Mouse (Mus musculus) testis, adult 2 months (tissue): ENCODE data around the gene Araf. TPM values are rescaled to one million over a fixed set of nuclear protein-coding genes. Genes with fewer than 3 reads are reported as not detected.
"Not testable (repeated sequence)": the region's sequence is repeated elsewhere in the genome, so short reads cannot be mapped to it uniquely, and the experiment has no call there.

Experiments
- H3K27ac ChIP-seq: fragments of 200-500 bp; 2 replicates; pipeline ENCODE4 v1.5.1; 2012; ENCODE audit warnings: low read depth, low read length; ENCODE audit not compliant: control insufficient read depth, insufficient read depth
- H3K27me3 ChIP-seq: fragments of 200-500 bp; 2 replicates; pipeline ENCODE4 v1.6.1; 2012; ENCODE audit warnings: mild to moderate bottlenecking, low read length, moderate library complexity; ENCODE audit not compliant: control insufficient read depth, insufficient read depth
- H3K36me3 ChIP-seq: fragments of 200-500 bp; 2 replicates; pipeline ENCODE4 v1.6.1; 2012; ENCODE audit warnings: mild to moderate bottlenecking, low read length; ENCODE audit not compliant: control insufficient read depth, insufficient read depth
- H3K4me1 ChIP-seq: fragments of 200-500 bp; 2 replicates; pipeline ENCODE4 v1.6.1; 2012; ENCODE audit warnings: low read length; ENCODE audit not compliant: control insufficient read depth, insufficient read depth
- H3K4me3 ChIP-seq: fragments of 200-500 bp; 2 replicates; pipeline ENCODE4 v1.5.1; 2012; ENCODE audit warnings: low read depth, mild to moderate bottlenecking, low read length, moderate library complexity, mixed read lengths; ENCODE audit not compliant: control insufficient read depth
- CTCF ChIP-seq: fragments of 200-500 bp; IDR thresholded peaks from 2 replicates; pipeline ENCODE4 v1.5.1; 2012; ENCODE audit warnings: low read depth, mild to moderate bottlenecking, inconsistent platforms, low read length, moderate library complexity; ENCODE audit not compliant: control insufficient read depth, insufficient read depth, insufficient replicate concordance
- POLR2A ChIP-seq: fragments of 200-500 bp; IDR thresholded peaks from 2 replicates; pipeline ENCODE4 v1.6.1; 2012; ENCODE audit warnings: low read depth, mild to moderate bottlenecking, inconsistent platforms, low read length, moderate library complexity; ENCODE audit not compliant: control insufficient read depth
- polyA plus RNA-seq: library from polyadenylated mRNA; depleted of rRNA; stranded (reverse); fragments of >200 nt; gene quantifications from 2 replicates; pipeline ENCODE4 v1.2.3, GENCODE M21; 2012

Gene Araf
- polyA plus RNA-seq, 1 experiment = 25.5 TPM

DNA sequence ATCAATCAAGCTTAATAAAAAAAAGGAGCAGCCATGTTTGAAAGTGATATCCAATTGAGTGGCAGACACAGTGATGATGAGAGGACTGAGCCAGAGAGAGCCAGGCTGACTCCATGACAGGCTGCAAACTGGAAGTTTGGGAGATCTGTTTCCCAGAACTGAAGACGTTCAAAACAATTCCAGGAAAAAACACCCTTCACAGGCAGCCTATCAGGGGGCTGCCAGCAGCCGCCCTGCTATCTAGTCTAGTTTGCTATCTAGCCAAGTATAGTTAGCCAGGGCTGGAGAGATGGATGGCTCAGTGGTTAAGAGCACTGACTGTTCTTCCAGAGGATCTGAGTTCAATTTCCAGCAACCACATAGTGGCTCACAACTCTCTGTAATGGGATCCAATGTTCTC is 10.3 kb upstream of the Araf start:
- Histone ChIP-seq H3K4me1 (no peaks in the 10 kb centered on the region), H3K27ac (no peak overlapping the region), H3K4me3 (no peak overlapping the region), H3K27me3 (no peaks in the 10 kb centered on the region), H3K36me3 (no peaks in the 10 kb centered on the region)
- no peak for TF ChIP-seq POLR2A
- no peak for TF ChIP-seq CTCF

DNA sequence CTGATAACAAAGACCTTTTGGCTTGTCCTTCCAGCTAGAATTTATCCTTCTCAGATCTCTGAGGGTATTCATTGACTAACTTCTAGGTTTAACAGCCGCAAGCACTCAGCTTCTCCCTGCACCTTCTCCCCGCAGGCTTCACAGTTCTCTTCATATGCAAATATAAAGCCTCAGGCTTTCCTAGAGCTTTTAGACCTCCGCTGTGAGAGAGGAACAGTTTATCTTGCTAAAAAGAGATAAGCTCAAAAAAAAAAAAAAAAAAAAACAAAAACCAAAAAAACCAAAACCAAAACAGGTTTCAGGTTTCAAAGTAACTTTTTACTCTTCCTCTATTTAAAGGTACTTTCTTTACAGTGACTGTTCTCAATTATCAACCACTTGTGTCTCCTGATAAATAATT is 5.2 kb upstream of the Araf start:
- H3K27me3 ChIP-seq = no peaks in the 10 kb centered on the region

DNA sequence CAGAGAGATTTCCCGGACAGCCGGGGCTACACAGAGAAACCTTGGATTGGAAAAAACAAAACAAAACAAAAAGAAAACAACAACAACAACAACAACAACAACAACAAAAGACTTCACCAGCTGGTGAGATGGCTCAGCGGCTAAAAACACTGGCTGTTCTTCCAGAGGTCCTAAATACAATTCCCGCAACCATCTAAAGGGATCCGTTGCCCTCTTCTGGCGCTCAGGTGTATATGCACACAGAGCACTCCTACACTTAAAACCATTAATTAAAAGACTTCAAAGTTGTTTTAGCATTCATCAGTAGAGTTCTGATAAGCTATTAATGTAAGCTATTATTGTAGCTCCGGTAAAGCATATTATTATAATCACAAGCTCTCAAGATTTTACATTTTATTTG is 4.4 kb upstream of the Araf start:
- no peaks in the 10 kb centered on the region for H3K27me3 ChIP-seq
- no peak overlapping the region for H3K27ac ChIP-seq
- H3K36me3 ChIP-seq = no peaks in the 10 kb centered on the region
- no peak overlapping the region for H3K4me3 ChIP-seq
- TF ChIP-seq POLR2A (no peak), CTCF (no peak)
- H3K4me1 ChIP-seq = no peaks in the 10 kb centered on the region

More for the DNA sequence above, 5.2 kb upstream of the Araf start:
- H3K4me1 ChIP-seq = no peaks in the 10 kb centered on the region
- TF ChIP-seq CTCF (no peak), POLR2A (no peak)
- H3K4me3 ChIP-seq = no peak overlapping the region
- no peak overlapping the region for H3K27ac ChIP-seq
- H3K36me3 ChIP-seq = no peaks in the 10 kb centered on the region

DNA sequence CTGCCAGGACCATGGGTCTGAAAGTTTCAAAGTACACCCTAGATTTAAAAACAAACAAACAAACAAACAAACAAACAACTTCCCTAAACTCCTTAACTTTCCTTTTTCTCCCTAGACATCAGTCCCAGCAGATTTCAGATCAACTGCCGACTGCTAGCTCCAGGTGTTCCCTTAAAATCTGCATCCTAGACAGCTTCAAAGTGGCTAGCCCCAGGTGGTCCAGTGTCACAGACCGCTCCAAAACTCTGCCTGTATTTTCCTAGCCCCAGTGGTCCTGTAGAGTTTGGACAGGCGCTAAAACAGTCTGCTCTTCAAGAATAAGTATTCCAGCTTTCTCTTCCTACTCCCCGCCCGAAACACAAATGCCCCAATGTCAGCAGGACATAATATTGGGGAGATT is 3.4 kb upstream of the Araf start:
- Histone ChIP-seq H3K36me3 (no peaks in the 10 kb centered on the region), H3K27me3 (no peaks in the 10 kb centered on the region), H3K27ac (no peak overlapping the region), H3K4me3 (no peak overlapping the region), H3K4me1 (no peaks in the 10 kb centered on the region)
- no peak for TF ChIP-seq POLR2A
- no peak for TF ChIP-seq CTCF

DNA sequence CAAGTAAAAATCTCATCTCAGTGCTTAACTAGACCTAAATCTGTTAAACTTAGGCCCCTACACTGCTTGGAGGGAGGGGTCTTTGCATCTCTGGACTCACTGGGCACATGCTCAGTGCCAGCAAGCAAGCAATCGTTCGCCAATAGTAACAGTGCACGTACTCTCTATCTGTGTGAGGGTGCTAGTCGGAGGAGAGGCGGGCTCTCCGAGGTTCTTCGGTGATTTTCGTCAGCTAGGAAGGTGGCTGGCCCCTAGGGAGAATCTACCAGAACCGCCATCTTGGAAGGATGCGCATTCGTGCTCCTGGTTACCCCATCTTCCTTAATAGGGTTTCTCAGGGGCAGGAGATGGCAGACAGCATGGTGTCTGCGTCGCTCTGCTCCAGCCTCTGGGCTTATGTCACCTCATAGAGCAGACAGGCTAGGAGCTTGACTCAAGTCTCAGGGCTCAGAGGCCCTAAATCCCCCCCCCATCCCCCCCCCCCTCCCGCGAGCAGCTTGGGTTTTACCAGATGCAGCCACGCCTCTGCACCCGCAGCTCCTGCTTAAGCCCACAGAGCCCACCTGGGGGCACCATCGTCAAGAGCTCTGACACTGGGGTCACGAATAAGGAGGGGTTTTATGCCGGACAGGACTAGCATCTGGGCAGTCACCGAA is 655 bp downstream of the Araf start:
- peak overlapping the region; percentile 80 for H3K4me3 ChIP-seq
- H3K27ac ChIP-seq = no peak overlapping the region; the same call in 1 of the 2 replicates
- H3K4me1 ChIP-seq = no peaks in the 10 kb centered on the region
- no peaks in the 10 kb centered on the region for H3K36me3 ChIP-seq
- H3K27me3 ChIP-seq = no peaks in the 10 kb centered on the region
- TF ChIP-seq CTCF (no peak), POLR2A (no peak)

DNA sequence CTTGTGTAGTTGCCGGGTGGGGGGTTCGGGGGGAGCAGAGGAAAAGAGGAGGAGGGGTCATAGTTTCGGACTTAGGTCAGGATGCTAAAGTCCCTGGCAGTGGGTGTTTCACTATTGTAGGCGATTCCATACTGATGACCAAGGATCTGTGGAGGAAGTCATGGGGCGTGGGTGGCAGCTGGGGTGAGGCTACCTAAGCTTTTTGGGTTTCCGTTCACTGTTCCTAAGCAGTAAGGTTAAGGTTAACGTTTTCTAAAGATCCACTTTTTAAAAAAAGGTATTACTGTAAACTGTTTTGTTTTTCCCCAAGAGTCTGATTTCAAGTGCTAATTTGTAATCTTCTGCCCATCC is 1.2 kb downstream of the Araf start:
- TF ChIP-seq CTCF = no peak
- TF ChIP-seq POLR2A = no peak
- Histone ChIP-seq H3K4me1 (no peaks in the 10 kb centered on the region), H3K4me3 (peak overlapping the region; percentile 80), H3K27ac (no peak overlapping the region), H3K36me3 (no peaks in the 10 kb centered on the region), H3K27me3 (no peaks in the 10 kb centered on the region)

DNA sequence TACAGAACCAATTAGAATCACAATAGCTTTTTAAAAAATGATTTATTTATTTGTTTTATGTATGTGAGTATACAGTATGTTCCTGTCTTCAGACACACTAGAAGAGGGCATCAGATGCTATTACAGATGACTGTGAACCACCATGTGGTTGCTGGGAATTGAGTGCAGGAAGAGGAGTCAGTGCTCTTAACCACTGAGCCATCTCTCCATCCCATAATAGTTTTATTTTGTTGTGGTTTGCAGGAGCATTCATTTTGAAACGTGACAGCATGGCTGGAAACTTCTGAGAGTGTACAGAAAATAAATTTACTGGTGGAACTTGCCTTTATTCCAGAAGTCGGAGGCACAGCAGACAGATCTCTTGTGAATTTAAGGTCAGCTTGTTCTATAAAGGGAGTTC is 3.8 kb downstream of the Araf start:
- TF ChIP-seq CTCF (no peak), POLR2A (no peak)

DNA sequence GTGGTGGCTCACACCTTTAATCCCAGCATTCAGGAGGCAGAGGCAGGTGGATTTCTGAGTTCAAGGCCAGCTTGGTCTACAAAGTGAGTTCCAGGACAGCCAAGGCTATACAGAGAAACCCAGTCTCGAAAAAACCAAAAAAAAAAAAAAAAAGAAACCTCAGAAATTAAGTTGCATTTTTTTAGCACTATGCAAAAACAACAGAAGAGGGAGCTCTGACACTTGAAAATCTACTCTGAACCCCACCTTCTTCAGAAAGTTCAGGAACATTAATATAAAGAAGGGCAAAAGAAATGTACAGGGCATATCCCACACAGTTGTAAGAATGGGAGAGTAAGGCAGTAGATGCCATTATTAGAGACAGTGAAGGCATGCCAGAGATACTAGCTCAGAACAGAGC is 6.7 kb downstream of the Araf start:
- H3K27me3 ChIP-seq, H3K4me3 ChIP-seq, H3K27ac ChIP-seq, H3K36me3 ChIP-seq, H3K4me1 ChIP-seq: not testable (repeated sequence)

More for the DNA sequence above, 3.8 kb downstream of the Araf start:
- no peaks in the 10 kb centered on the region for H3K4me1 ChIP-seq
- no peaks in the 10 kb centered on the region for H3K36me3 ChIP-seq
- no peak overlapping the region for H3K27ac ChIP-seq
- no peak overlapping the region for H3K4me3 ChIP-seq
- no peaks in the 10 kb centered on the region for H3K27me3 ChIP-seq
